Mouse (Mus musculus) mammary gland, adult 2 months (tissue): ENCODE measurements around the gene Ing5. TPM values are rescaled to one million over a fixed set of nuclear protein-coding genes. Genes with fewer than 3 reads are reported as not detected.

Experiments
- polyA plus RNA-seq: library from polyadenylated mRNA; depleted of rRNA; stranded (reverse); fragments of >200 nt; gene quantifications from 2 replicates; pipeline ENCODE4 v1.2.3, GENCODE M21; 2012; ENCODE audit warnings: low replicate concordance; rRNA removed

Ing5 gene
- 6.2 and 8.6 TPM in 2 replicates for polyA plus RNA-seq

GRCm38 (mm10) chr1:93803556-93804507, at the start of gene Ing5:
Gene Ing5 (plus strand): TSS chr1:93803965.

GRCm38 (mm10) chr1:93754573-93755290, 49.0 kb upstream of the Ing5 start, which contains the start of gene Thap4:
Gene Thap4 (minus strand): TSS chr1:93754864.

GRCm38 (mm10) chr1:93801741-93802238, 2.0 kb upstream of the Ing5 start, which contains the start of gene Dtymk:
Gene Dtymk (minus strand): TSS chr1:93801934.

GRCm38 (mm10) chr1:93824609-93825008, 20.8 kb downstream of the Ing5 start, which contains the start of gene D2hgdh:
Gene D2hgdh (plus strand): TSS chr1:93824909.

GRCm38 (mm10) chr1:93861048-93861447, 57.3 kb downstream of the Ing5 start, which contains the start of gene Gal3st2:
Gene Gal3st2 (plus strand): TSS chr1:93861306.

Other genes starting within 250 kb of the Ing5 start
- gene Stk25, start 145.3 kb upstream of the Ing5 start, polyA plus RNA-seq: 71.5 and 144 TPM in 2 replicates
- 26.1 and 43.5 TPM in 2 replicates for gene Bok, start 118.3 kb upstream of the Ing5 start, polyA plus RNA-seq
- 47.6 and 70.2 TPM in 2 replicates for gene Atg4b, start 52.5 kb upstream of the Ing5 start, polyA plus RNA-seq
- gene Thap4, start 49.1 kb upstream of the Ing5 start, polyA plus RNA-seq: 30.6 and 39.2 TPM in 2 replicates
- gene Dtymk, start 2.0 kb upstream of the Ing5 start, polyA plus RNA-seq: 31.8 and 54.5 TPM in 2 replicates
- gene D2hgdh, start 20.9 kb downstream of the Ing5 start, polyA plus RNA-seq: 26.5 and 38.8 TPM in 2 replicates
- 1.5 TPM in 2 replicates for gene Gal3st2, start 57.3 kb downstream of the Ing5 start, polyA plus RNA-seq
- 1.9 and 3.2 TPM in 2 replicates for gene Gal3st2b, start 114.3 kb downstream of the Ing5 start, polyA plus RNA-seq
- gene Gal3st2c, start 186.5 kb downstream of the Ing5 start, polyA plus RNA-seq: 0.03 and 0.05 TPM in 2 replicates
- gene Neu4, start 216.5 kb downstream of the Ing5 start, polyA plus RNA-seq: not detected in 2 replicates
- 2.1 and 2.7 TPM in 2 replicates for gene Pdcd1, start 248.6 kb downstream of the Ing5 start, polyA plus RNA-seq